Mouse (Mus musculus) retina, adult 2 months (tissue): Measurements from ENCODE around the gene Iqgap2.

Experiments
- DNase-seq: peaks from one replicate; pipeline ENCODE4 v3.0.0-alpha.2; 2012; ENCODE audit warnings: low read depth, low spot score

Gene Iqgap2

GRCm38 (mm10) chr13:95617671-95618171 is 274.0 kb downstream of the Iqgap2 start:
- DNase-seq, result no peak

- no peak for DNase-seq
These were observed 274.5 kb downstream of the Iqgap2 start for GRCm38 (mm10) chr13:95617082-95617670.

GRCm38 (mm10) chr13:95616512-95616911 is 275.2 kb downstream of the Iqgap2 start:
- no peak for DNase-seq

- DNase-seq, result no peak
These were observed 277.0 kb downstream of the Iqgap2 start for GRCm38 (mm10) chr13:95614757-95615156.

GRCm38 (mm10) chr13:95612243-95612642 is 279.5 kb downstream of the Iqgap2 start:
- DNase-seq, result no peak

GRCm38 (mm10) chr13:95611752-95612151 is 280.0 kb downstream of the Iqgap2 start:
- DNase-seq, result no peak

DNA sequence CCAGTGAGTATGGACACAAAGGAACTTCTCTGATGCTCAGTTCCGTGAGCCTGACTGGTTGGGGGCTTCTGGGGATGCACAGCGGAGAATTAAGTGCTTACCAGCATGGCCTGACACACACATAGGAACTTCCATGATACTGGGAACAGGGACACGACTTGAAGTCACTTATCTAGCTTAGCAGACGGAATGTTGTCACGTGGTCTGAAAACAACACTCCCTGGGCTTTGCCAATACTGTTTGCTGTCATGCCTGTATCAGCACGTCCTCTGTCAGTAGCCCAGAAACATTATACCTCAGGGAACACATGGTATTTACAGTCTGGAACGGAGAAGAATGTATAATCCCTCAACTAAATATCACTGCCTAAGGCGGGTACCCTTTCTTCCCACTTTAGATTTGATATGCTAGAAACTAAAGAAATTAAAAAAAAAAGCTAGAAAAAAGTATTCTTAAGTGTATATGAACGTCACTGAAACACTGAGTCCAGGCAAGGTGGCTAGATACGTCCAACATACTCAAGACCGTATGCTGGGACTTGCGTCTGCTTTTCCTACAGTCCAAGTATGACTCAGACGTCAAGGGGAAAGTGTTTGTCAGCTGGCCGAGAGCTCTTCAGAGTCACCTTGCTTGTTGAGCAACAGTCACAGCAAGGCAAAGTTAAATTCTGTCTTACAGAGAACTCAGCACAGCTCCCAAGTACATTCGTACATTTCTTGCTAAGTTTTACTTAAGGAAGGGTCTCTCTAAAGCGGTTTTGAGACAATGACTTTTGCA is 280.7 kb downstream of the Iqgap2 start:
- no peak for DNase-seq

GRCm38 (mm10) chr13:95609088-95609420 is 282.7 kb downstream of the Iqgap2 start:
- no peak for DNase-seq

- no peak for DNase-seq
These were observed 283.2 kb downstream of the Iqgap2 start for GRCm38 (mm10) chr13:95608416-95609087.

- DNase-seq, result no peak
These were observed 284.7 kb downstream of the Iqgap2 start for GRCm38 (mm10) chr13:95607019-95607418.

DNA sequence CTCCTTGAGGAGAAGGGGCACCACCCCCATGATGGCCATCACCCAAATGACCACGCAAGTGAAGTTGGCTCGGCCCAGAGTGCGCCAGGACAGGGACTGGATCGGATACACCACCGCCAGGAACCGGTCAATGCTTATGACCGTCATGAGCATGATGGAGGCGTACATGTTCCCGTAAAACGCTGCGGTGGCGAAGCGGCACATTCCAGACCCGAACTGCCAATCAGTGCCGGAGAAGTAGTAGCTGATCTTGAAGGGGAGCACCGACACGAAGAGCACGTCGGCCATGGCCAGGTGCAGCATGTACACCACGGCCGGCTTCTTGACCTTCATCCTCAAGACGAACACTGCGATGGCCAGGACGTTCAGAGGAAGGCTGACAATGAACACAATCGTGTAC is 287.4 kb downstream of the Iqgap2 start:
- DNase-seq, result no peak

GRCm38 (mm10) chr13:95599833-95600359 is 291.8 kb downstream of the Iqgap2 start:
- no peak for DNase-seq

- DNase-seq, result no peak
These were observed 293.3 kb downstream of the Iqgap2 start for GRCm38 (mm10) chr13:95598232-95598920.

GRCm38 (mm10) chr13:95597578-95597977 is 294.1 kb downstream of the Iqgap2 start:
- DNase-seq, result no peak

- no peak for DNase-seq
These were observed 295.0 kb downstream of the Iqgap2 start for GRCm38 (mm10) chr13:95596689-95597088.

GRCm38 (mm10) chr13:95595921-95596320 is 295.8 kb downstream of the Iqgap2 start:
- DNase-seq, result no peak

- no peak for DNase-seq
These were observed 296.3 kb downstream of the Iqgap2 start for GRCm38 (mm10) chr13:95595411-95595810.

DNA sequence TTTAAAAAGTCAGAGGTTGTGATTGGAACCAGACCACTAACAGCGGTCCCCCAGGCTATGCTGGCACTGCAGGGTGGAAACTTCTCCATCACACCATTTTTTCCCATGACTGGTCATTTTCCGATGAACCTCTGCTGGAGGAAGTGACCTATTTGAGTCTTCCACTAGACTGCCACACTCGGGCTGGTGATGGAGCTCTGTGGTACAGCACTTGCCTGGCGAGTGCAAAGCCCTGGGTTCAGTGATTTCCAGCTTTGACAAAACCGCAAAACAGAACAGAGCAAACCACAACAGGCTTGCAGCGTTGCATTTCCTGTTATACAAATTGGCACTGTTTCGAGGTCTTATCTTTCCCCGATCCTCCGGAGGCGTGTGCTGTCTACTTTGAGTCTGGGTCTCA is 298.9 kb downstream of the Iqgap2 start:
- no peak for DNase-seq

DNA sequence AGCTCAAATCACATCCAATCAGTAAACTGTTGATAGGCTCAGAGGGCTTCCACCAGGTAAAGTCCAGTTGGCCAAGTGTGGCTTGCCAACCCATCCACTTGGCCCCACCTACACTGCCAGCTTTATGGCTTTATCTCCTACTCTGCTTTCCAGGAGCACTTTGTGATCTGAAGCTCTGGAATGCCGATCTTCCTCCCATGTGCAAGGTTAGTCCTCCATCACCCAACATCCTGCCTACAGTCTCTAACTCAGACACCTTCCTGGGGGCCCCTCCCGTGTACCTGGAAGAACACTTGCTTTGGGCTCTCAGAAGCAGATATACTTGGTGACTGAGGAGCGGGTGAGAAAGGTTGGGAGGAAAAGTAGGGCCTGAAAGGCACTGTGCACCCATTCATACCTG is 300.1 kb downstream of the Iqgap2 start:
- no peak for DNase-seq

DNA sequence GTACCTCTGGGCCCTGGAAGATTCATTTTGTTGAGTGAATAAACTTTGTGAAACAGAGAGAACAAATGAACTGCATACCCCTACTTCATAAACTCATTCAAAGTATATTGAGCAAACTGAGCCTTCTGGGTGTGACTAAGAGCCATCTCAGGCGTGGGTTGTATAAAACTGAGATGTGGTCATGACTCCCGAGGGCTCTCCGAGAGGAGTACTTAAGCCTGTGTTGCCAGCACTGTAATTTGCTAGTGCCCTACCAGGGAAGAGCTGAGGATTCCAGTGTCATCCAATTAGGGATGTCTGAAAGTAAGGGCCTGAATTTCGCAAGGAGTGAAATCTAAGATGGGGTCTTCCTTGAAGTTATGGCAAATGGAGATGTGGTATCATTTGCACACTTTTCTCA is 304.1 kb downstream of the Iqgap2 start:
- no peak for DNase-seq

- DNase-seq, result no peak
These were observed 306.8 kb downstream of the Iqgap2 start for GRCm38 (mm10) chr13:95584898-95585297.
